Mouse (Mus musculus) right cerebral cortex, adult 2 months (tissue): ENCODE measurements around the gene Rhobtb1.
A peak's percentile ranks its signal among the peaks of the same experiment; 100 is the strongest.

Source experiments
- DNase-seq, 2 experiments: peaks; one replicate each; pipeline ENCODE4 v3.0.0; 2021 to 2022; ENCODE audit warnings: low spot score in 2 of 2

The Rhobtb1 gene

DNA sequence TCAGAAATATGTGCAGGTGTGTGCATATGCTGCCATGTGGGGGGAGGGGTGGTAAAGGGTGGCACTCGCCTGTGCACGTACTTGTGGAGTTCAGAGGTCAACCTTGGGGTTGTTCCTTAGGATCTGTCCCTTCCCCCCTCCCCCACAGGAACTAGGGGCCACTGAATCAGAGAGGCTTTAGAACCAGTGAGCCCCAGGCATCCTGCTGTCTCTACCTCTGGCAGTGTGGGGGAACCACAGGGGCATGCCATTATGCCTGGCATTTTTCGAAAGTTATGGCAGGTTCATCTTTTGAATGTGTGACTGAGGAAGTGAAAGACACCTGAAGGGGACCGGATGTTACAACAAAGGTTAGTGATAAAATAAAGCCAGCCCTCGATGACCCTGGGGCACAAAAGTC is 59.4 kb downstream of the Rhobtb1 start:
- DNase-seq: no peak

DNA sequence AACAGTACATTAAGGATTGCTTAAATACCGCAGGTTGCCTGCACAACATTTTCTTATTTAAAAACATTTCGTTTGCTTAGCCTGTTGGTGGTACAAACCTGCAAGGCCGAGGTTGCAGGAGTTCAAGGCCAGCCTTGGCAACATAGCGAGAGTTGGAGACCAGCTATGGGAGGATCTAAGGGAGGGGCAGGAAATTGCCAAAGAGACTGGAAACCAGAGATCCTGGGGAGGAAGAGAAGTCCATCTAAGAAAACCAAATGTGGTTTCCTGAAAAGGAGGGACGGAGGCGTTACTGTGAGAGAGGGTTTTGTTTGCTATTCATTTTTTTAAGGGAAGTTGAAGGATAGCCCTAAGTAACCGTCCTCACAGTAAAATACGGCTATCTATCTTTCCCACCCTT is 60.3 kb downstream of the Rhobtb1 start:
- no peak for DNase-seq

DNA sequence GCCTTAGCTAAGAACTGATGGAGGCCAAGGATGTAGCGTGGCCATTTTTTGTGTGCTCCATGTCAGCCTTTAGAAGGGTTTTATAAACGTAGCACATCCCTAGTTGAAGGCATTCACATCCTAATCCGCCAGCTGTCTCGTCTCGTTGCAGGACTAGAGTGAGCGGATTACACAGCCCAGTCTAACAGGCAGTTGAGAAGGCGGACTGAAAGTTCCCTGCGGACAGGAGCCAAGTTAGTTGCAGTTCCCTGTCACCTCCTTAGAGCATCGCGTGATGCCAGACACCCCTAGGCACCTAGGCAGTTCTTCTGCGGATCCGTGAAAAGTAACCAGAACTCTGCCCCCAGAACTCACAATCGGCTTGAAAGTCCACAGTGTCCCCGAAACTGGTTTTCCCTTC is 60.7 kb downstream of the Rhobtb1 start:
- peak; percentile 40 to 46 for DNase-seq

DNA sequence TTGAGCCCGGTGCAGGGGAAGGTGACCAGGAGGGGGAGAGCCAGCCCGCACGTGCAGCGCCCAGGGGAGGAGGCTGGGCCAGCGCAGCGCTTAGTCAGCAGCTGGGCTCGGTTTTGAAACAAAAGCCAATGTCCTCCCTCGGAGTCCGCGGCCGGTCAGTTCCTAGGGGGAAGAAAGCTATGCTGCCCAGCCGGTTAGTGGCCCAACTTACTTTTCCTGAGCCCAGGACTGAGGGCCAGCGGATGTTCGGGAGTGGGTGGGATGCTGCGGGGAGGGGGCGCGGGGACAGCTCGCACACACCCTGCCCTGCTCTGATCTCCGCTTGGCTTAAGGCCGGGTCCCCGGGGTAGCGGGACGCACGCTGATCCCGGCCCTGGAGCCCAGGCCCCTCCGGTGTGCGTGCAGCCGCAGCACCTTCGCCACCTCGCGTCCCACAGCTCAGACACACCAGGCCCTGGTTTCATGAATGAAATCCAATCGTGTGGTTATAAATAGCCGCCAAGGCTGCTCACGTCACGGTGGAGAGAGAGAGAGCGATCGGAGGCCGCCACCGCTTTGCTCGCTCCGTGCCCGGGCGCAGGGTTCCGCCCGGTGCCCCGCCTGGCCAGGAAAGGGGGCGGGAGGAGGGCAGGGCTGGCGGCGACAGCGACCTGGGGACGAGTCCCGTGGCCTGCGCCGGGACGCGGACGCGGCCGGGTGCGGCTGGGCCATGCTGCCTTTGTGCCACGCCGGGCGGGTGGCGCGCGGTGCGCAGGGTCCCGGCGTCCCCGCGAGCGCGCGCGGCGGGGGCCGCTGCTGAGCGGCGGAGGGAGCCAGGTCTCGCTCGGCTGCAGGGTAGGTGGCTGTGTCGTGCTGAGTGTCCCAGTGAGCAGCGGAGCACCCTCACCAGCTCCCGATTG is 61.6 kb downstream of the Rhobtb1 start, which contains the start of gene A930033H14Rik:
Gene A930033H14Rik (minus strand): TSS at position 557 of the 899 bp plus-strand sequence.
- DNase-seq: peak; percentile 74 to 79

DNA sequence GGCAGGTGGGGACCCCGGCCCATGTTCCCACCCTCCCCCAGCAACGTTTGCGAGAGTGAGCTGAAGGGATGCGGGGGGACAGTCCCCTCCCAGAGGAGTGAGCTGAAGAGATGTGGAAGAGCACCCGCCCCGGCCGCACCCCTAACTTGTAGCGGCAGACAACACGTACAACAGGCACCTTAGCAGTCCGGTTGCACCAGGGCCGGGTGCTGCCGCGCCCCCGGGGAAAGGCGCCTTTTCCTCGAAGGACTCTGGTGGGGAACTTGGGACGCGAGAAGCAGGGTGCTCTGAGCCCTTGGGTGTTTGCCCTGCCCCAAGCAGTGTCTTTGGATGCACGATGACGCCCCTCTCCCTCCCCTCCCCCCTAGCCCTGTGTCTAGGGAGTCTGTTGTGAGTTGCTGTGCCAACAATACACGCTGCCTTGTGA is 62.2 kb downstream of the Rhobtb1 start:
- peak in 1 of 2 experiments; percentile 38 for DNase-seq

DNA sequence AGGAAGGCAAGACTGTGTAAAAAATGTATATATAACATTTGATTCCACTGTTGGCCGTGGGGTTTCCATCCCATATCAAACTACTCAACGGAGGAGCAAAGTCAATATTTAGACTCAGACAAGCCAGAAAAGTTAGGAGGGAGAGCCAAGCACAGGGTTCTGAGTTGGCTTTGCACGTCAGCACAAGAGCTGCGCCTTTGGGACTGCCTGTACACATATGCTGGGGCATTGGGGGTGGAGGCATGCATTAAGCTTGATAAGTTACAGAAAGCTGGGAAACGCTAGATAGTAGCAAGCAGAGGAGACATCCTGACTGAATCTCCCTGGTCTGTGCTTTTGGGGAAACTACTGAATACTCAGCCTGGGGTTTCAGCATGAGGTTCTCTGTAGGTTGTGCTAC is 62.8 kb downstream of the Rhobtb1 start:
- peak in 1 of 2 experiments; percentile 9 for DNase-seq

DNA sequence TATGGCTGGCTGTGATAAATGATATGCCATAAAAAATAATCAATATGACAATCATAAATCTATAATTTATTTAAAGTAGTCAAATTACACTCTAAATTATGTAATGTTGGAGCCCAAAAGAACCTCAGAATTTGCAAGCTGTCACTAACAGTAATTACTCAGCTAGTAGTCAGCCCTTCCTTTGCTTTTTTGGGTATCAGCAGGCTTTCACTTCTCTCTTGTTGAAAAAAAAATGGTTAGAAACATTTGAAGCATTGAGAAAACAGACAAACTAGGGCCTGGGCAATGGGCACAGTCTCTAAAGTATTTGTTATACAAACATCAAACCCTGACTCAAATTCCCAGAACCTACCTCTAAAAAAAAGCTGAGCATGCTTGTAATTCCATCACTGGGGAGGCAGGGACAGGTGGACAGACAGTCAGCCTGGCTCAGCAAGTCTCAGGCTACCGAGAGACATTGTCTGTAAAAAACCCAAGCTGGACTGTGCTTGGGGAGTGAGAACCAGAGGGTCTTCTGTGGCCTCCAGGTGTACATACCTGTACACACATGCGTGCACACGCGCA is 66.0 kb downstream of the Rhobtb1 start:
- DNase-seq: peak in 1 of 2 experiments; percentile 1

DNA sequence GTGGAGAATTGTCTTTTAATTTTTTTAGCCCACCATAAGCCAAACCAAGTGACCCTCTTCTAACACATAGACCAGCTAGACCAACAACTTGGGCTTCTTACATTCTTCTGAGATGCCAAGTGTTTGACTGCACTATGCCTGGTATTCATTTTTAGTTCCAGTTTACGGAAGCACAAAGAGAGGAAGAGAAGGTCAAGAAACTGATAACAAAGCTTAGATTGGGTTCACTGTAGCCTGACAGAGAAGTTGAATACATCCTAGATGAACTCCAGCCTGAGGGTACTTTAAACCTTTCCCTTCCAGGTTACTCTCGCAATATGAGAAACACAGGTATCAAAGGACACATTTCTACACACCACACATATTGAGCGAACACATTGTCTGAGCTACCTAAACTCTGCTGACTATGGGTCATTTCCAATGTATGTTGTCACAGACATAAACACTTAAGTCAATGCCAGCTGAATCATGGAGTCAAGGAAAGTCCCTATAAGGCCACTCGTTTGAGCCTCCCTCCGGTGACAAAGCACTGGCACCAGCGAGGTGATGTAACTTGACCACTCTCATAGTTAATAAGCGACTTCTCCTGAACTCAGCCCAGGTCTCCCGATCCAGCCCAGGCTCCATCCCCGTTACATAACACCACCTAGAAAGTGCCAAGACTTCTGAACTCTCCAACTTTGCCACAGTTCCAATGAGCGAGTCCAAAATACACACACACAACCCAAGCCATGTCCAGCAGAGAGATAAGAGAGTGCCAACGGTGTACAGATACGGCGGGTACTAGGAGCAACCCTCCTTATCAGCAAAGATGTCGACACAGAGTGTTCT is 67.4 kb downstream of the Rhobtb1 start:
- peak in 1 of 2 experiments; percentile 1 for DNase-seq

DNA sequence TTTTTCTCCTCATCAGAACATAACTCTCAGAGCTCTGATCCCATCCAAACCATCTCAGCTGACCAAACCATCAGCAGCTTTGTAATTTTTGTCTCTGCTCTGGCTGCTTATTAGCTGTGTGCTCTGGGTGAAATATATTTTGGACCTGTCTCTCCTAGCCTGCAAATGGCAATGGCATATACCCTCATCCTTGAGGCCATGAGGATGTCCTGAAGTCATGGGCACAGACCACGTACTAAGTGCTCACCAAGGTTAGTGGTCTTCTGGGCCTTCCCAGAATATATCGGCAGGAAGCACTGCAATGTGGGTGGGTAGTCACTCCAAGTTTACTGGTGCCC is 68.0 kb downstream of the Rhobtb1 start:
- no peak for DNase-seq

DNA sequence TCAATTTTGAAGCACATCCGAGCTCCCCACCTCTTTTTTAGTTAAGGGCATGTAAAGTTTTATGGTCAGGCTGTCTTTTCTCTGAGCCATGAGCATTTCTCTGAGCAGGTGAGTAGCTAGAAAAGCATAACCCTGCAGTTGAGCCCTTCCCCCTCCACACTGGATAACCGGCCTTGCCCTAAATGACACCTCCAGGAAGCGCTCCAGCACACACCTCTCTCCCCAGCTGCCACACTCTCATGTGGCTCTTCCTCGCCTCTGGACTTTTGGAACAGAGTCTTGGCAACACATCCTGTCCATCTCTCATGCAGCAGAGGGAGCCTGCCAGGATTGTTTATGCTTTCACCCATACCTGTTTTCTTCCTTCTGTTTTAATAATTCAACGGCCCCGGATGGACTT is 69.1 kb downstream of the Rhobtb1 start:
- DNase-seq: no peak

DNA sequence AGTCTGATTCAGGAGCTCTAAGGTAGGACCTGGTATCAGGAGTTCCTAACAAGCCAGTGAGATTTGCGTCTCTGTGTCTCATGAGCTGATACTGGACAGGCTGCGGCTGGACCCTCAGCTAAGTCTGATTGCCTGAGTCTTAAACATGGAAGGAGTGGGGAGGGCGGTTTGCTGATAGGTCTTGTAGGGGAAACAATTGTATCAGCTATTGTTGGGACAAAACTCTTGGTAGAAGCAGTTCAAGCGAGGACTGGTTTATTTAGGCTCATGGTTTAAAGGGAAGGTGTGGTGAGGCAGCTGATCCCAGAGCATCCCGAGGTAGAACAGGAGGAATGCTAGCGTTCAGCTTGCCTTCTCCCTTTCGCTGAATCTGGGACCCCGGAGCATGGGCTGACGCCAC is 69.9 kb downstream of the Rhobtb1 start:
- DNase-seq: no peak

DNA sequence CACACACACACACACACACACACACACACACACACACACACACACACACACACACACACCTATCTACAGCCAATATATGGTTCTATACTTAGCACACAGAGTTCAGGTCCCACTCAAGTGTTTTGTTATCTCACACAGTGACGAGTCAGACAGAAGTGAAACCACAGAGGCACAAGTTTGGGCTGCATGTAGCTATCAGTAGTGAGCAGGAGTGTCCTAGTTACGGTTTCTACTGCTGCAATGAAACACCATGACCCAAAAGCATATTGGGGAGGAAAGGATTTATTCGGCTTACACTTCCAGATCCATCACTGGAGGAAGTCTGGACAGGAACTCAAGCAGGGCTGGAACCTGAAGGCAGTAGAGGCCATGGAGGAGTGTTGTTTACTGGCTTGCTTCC is 70.7 kb downstream of the Rhobtb1 start:
- no peak for DNase-seq

DNA sequence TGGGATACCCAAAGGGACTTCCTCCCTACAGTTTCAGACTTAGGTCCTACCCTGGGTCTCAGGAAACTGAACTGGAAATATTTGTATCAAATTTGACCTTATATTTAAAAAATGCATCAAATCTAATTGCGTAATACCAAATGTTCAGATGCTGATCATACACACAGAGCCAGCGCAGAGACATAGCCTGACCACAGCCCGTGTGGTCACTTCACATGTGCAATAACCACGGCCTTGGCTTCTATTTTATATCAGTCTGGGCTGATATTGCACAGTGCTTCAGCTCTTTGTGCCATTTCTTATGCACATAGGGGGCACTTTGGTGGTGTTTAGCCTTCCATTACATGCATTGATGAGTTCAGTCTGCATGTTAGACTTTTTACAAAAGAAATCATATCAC is 72.0 kb downstream of the Rhobtb1 start:
- DNase-seq: no peak

DNA sequence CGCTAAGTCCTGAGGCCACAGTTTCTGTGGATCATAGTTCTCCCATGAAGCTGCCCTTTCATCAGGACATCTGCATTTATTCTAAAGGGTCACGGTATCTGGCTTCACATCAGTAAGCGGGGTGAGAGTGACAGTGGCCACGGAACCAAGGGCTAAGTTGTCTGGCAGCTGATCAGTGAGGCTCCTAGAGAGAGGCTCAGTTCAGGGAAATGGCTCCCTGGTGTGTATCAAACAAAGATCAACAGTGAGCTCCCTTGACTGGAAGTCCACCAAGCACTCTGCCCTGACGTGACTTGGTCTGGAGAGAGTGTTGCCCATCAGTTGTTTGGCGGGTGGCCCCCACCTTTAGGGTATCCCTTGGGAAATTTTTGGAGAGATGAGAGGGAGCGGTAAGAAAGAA is 73.0 kb downstream of the Rhobtb1 start:
- no peak for DNase-seq

DNA sequence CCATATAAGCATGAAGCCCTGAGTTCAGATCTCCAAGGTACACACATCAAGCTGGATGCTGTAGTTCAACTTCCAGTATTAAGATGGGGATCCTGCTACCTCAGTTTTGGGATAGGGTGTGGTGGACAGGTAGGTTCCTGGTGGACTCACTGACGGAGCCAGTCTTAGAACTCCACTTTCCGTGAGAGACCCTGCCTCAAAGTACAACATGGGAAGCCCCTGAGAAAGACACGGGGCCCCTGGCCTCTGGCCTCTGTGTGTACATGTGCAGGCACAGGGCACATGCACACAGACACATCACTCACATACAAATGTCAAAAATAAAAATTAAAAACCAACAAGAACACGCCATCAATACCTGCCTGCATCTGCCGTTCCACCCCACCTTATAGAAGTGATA is 74.2 kb downstream of the Rhobtb1 start:
- no peak for DNase-seq

DNA sequence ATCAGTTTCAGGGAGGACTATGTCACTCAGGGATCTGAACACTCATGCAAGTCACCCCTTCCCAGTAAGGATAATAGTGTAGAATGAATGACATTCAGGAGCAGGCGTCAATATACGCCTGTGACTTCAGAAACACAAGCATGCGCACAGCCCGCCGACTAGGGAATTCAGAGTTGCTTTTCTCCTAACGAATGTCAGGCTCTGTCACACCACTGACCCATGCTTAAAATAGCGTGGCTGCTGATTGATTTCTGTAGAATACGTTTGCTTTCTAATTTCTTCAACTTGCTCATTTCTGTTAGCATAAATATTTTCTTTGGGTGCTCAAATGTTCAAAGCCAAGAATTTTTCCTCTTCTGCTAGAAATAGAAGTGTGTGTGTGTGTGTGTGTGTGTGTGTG is 74.7 kb downstream of the Rhobtb1 start:
- no peak for DNase-seq

DNA sequence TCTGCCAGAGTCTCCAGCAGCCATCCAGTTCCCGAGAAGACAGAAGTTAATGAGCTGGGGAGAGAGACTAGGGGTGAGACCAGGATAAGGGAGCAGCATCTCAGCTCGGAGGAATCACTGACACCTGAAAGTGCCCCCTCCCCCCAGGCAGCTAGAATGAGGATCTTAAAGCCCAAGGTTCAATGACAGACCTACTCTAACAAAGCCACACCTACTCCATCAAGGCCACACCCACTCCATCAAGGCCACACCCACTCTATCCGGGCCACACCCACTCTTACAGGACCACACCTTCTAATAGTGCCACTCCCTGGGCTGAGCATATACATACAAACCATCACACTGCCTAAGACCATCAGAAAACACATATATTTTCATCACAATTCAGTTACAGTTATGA is 86.0 kb downstream of the Rhobtb1 start:
- DNase-seq: no peak

DNA sequence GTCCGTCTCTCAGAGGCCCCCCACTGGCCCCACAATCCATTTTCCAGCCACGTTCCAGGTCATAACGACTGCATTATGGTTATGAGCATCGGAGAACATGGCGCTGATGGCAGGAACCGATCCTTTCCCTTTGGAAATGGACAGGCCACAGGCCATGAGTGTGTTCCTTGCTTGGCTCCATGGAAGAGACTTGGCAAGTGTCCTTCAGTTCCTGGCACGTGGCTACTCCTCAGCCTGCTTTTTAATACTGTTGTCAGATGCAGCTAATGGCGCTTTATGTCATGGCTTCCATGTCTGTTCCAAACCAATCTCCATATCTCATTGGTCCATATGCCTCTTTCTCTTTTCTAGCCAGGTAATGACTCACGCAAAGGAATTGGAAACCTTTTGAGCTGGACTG is 86.5 kb downstream of the Rhobtb1 start:
- no peak for DNase-seq

DNA sequence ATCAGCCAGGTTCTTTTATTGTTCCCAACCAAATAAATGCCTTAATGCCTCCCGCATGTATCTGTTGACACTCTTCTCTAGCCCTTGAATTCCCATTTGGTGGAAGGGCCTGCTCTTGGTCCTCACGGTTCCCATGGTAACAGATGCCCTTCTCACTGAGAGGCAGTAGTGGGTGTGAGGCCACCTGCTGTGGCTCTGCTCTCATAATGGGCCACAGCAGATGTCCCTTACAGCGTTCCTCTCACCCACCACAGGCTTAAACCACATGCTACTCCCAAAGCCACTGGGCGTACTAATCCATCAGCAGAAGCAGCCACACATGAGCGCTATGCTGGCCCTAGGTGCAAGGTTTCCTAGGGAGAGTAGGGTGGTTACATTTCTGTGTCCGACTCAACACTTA is 87.1 kb downstream of the Rhobtb1 start:
- no peak for DNase-seq

DNA sequence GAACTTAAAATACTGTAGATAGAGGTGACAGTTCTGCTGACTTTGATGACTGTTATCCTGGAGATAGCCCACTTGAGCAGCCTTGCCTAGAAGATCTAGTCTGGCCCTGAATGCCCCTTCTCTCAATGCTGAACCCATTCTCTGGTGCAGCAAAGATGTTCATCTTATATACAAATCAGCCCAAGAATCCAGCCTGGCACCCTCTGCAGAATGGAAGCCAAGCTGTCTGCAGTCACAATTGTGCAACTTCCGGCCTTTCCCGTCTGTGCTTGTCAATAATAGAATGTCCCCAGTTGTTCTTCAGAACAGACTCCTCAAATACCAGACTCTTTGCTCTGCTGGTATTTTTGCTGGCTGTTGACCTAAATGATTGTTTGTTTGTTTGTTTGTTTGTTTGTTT is 89.3 kb downstream of the Rhobtb1 start:
- no peak for DNase-seq

DNA sequence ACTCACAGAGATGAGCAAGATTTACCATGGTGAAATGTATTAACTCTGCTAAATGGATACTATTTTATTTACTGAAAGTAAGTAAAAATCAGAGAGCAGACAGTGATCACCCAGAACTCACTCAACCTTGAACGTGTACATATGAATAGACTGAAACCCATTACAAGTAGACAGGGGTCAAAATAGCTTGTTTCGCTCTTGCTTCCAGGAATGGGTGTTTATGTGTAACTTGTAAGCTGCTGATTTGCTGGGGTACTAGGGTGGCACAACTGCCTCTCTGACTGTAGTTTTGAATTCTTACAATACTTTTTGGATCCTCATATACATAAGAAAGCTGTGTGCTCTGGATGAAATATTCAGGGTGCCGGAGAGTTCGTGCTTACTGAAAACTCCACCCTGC is 93.9 kb downstream of the Rhobtb1 start:
- DNase-seq: no peak

DNA sequence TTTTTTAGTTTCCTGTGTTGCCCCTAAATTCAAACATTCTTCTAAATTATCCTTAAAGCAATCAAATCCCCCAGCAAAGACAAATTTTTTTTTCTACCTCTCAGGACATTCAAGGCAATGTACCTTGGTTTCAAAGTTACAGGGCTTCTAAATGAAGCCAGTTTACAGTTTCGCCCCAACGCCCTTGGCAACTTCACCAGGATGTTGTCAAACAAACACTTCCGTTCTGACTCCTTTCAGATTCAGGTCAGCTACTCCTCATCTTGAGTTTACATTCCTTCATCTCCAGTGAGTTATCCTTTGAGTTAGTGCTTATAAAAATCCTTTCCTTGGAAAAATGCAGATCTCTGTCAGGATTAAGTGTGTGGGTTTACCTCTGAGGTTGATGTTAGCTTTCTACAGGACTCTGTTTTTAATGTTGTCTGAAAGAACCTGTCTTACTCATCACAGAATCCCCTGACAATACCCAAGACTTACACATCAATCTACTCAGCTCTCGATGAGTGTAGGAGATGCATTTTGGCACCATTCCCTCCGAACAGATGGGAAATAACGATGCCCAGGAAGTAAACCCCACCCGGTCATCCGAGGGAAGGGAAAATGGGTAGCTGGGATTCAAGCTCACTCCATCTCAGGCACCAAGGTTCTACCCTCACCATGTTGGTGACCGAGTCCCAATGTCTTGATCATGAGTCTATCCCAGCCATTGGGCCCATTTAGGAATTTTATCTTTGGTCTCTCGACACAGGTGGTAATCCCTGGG is 94.9 kb downstream of the Rhobtb1 start:
- no peak for DNase-seq
